Mouse (Mus musculus) liver, postnatal 0 days (tissue): ENCODE results near the gene Tmub1. TPM values are rescaled to one million over a fixed set of nuclear protein-coding genes. Genes with fewer than 3 reads are reported as not detected.
A peak's percentile ranks its signal among the peaks of the same experiment; 100 is the strongest.

ENCODE experiments used
- ATAC-seq: fragments of 200-750 bp; cut with Nextera tagmentation; 2 replicates; pipeline ENCODE4 v1.8.0; 2017; ENCODE audit warnings: mild to moderate bottlenecking, moderate library complexity
- DNase-seq: peaks from one replicate; pipeline ENCODE4 v3.0.0-alpha.2; 2016
- H3K27ac ChIP-seq: fragments of 300-500 bp; sonication (generic); 2 replicates; pipeline ENCODE4 v1.5.1; 2014; ENCODE audit warnings: antibody characterized with exemption, moderate library complexity, mild to moderate bottlenecking, low read depth
- H3K27me3 ChIP-seq: fragments of 300-500 bp; sonication (generic); 2 replicates; pipeline ENCODE4 v1.6.1; 2014; ENCODE audit warnings: low read length, control low read depth, mixed read lengths; ENCODE audit not compliant: insufficient read depth
- H3K36me3 ChIP-seq: fragments of 300-500 bp; sonication (generic); replicated peaks from 2 replicates; pipeline ENCODE4 v1.6.1; 2014; ENCODE audit warnings: mild to moderate bottlenecking, control low read depth, low read length, moderate library complexity, mixed read lengths; ENCODE audit not compliant: insufficient read depth
- H3K4me1 ChIP-seq: fragments of 300-500 bp; sonication (generic); 2 replicates; pipeline ENCODE4 v1.6.1; 2014; ENCODE audit warnings: antibody characterized with exemption, mild to moderate bottlenecking, control low read depth; ENCODE audit not compliant: insufficient read depth
- H3K4me2 ChIP-seq: fragments of 300-500 bp; sonication (generic); 2 replicates; pipeline ENCODE4 v1.6.1; 2014; ENCODE audit warnings: low read depth, mild to moderate bottlenecking, low read length, moderate library complexity, mixed read lengths
- H3K4me3 ChIP-seq: fragments of 300-500 bp; sonication (generic); 2 replicates; pipeline ENCODE4 v1.5.1; 2014; ENCODE audit warnings: low read depth, low read length
- H3K9ac ChIP-seq: fragments of 300-500 bp; sonication (generic); replicated peaks from 2 replicates; pipeline ENCODE4 v1.6.1; 2014; ENCODE audit warnings: mild to moderate bottlenecking, moderate library complexity
- H3K9me3 ChIP-seq: fragments of 300-500 bp; sonication (generic); 2 replicates; pipeline ENCODE4 v1.6.1; 2016; ENCODE audit warnings: mild to moderate bottlenecking, control low read depth, low read length, mixed read lengths
- CTCF ChIP-seq: sonication (generic); IDR thresholded peaks from 2 replicates; pipeline ENCODE4 v1.5.1; 2016; ENCODE audit warnings: antibody characterized with exemption, low read depth
- EP300 ChIP-seq: IDR thresholded peaks from 2 replicates; pipeline ENCODE4 v1.6.1; 2016; ENCODE audit warnings: antibody characterized with exemption, low read depth, mild to moderate bottlenecking
- WGBS: fragments of 180-500 bp; shearing (Covaris S2); extraction: QIAGEN DNeasy Blood & Tissue Kit; methylation state at CpG from one replicate; pipeline ENCODE4 v1.1.7; 2014; ENCODE audit not compliant: insufficient replicate concordance; 5-methylcytosine and 5-hydroxymethylcytosine counted together
- polyA plus RNA-seq: library from polyadenylated mRNA; unstranded; fragments of >200 nt; fragmentation: Nextera tagmentation; extraction: Ambion mirVana; gene quantifications from 2 replicates; pipeline ENCODE4 v1.2.1, GENCODE M21; 2015

Tmub1 gene
- polyA plus RNA-seq, 1 experiment from 2014 or later: 5.2 TPM

DNA sequence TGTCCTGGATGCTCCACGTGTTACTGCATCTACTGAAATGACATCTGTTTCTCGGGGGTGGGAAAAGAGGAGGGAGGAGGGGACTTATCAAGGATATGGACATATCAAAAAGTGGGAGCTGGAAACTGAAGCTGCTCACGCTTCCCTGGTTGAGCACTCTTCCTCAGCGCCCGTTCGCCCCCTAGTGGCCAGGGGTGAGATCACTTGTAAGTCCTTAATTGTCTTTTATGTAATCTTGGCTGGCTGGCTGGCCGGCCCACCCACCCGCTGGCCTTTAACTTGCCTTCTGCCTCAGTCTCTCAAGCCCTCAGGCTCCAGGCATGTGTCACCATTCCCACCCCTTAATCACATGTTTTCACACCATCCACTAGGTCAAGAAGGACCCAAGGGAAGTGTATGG, 38.4 kb upstream of the Tmub1 start:
- no peaks in the 10 kb centered on the region for H3K9me3 ChIP-seq
- H3K4me1 ChIP-seq: 0 out of 2 replicates have a peak, but pooled peaks cover 3% of the 10 kb centered on the region
- no peak overlapping the region for H3K4me2 ChIP-seq
- H3K27me3 ChIP-seq: no peaks in the 10 kb centered on the region
- ATAC-seq: no peak
- WGBS: 6% methylated on average over 8 of the region's 8 CpGs
- H3K27ac ChIP-seq: no peak overlapping the region
- H3K9ac ChIP-seq: no peak overlapping the region
- H3K4me3 ChIP-seq: no peak overlapping the region
- TF ChIP-seq CTCF (peak; percentile 92), EP300 (no peak)
- peaks cover 34% of the 10 kb centered on the region for H3K36me3 ChIP-seq
- DNase-seq: peak; percentile 87

DNA sequence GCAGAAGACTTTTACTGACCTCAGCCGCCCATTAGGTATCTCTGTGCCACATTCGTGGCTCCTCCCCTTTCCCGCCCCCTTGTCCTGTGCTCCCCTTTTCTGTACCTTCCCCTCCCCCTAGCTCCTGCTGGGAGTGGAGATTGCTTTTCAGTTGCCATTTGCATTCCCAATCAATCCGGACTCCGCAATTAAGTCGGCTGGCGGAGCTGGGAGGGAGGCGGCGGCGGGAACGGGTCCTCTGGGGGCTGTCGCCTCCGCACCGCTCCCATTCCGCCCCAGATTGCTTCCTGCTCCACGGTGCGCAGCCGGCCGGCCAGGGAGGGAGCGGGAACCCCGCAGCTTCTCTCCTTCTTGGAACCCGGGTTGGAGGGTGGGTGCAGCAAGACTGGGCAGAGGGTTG, 37.3 kb upstream of the Tmub1 start:
- Histone ChIP-seq H3K4me3 (no peak overlapping the region), H3K9me3 (no peaks in the 10 kb centered on the region), H3K4me2 (peak overlapping the region; percentile 59), H3K36me3 (peaks cover 31% of the 10 kb centered on the region), H3K27ac (no peak overlapping the region), H3K4me1 (0 out of 2 replicates have a peak, but pooled peaks cover 3% of the 10 kb centered on the region), H3K9ac (no peak overlapping the region; the same call in 1 of the 2 replicates), H3K27me3 (no peaks in the 10 kb centered on the region)
- 76% methylated on average over 22 of the region's 22 CpGs for WGBS
- TF ChIP-seq EP300 (no peak), CTCF (no peak)
- ATAC-seq: no peak
- no peak for DNase-seq

DNA sequence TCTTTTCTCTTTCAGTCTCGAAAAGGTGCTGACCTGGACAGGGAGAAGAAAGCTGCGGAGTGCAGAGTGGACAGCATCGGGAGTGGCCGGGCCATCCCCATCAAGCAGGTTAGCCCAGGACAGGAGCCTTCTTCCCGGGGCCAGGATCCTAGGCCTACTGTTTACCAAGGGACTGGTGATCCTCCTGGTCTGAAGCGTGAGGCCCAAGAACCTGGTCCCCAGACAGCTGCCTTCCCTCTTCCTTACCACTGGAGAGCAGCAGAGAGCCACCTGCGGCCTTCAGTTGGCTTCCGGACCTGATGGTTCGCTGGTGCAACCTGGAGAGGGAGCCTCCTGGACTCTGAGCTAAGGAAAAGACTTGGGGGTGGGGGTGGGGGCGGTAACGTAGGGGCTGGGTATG, 35.7 kb upstream of the Tmub1 start:
- H3K9me3 ChIP-seq: no peaks in the 10 kb centered on the region
- ATAC-seq (peak; percentile 40), DNase-seq (peak; percentile 67)
- WGBS: 47% methylated on average over 11 of the region's 11 CpGs
- peaks cover 30% of the 10 kb centered on the region for H3K36me3 ChIP-seq
- 0 out of 2 replicates have a peak, but pooled peaks cover 3% of the 10 kb centered on the region for H3K4me1 ChIP-seq
- H3K4me3 ChIP-seq: no peak overlapping the region
- H3K27me3 ChIP-seq: no peaks in the 10 kb centered on the region
- H3K27ac ChIP-seq: peak overlapping the region; percentile 55; the same call in 1 of the 2 replicates
- H3K4me2 ChIP-seq: peak overlapping the region; percentile 42; the same call in 1 of the 2 replicates
- H3K9ac ChIP-seq: 0 out of 2 replicates have a peak overlapping the region, but pooled peaks have one; percentile 21
- peak; percentile 86 for TF ChIP-seq CTCF
- no peak for TF ChIP-seq EP300

DNA sequence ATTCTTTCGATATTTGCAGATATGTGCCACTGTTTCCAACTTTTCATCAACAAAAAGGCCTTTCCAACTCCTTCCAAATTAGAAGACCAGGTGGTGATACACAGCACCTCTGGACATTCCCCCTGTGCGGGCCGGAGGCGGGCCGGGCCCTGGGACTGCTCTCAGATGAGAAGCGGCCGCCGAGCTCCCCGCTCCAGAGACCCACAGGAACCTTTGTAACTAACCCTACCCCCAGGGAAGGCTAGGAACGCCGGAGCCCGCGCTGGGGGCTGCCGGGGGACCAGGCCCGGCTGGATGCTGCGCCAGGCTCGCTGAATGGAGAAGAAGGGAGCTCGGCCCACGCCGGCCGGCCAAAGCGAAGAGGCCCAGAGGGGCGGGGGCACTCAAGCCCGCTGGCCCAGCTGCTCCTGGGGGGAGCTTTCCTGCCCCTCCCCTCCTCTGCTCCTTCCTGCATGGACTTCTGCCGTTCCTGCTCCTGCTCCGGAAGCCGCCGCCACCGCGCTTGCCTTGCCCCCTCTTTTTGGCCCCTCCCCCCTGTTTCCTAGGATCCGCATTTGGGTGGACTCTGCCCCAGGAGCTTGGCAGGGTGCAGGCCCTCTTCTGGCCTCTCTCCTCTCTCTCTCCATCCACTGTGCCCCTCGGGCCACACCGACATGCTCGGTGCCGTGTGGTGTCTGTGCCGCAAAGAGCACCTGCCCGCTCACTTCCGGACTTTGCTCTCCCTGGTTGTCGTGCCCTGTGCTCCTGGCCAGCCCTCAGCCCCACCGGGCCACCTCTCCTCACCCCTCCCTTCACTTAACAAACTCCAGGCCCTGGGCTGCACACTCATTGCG, 34.8 kb upstream of the Tmub1 start:
- Histone ChIP-seq H3K4me3 (no peak overlapping the region), H3K27me3 (no peaks in the 10 kb centered on the region), H3K4me2 (peak overlapping the region; percentile 42), H3K27ac (peak overlapping the region; percentile 55), H3K4me1 (0 out of 2 replicates have a peak, but pooled peaks cover 3% of the 10 kb centered on the region), H3K9ac (0 out of 2 replicates have a peak overlapping the region, but pooled peaks have one; percentile 21), H3K9me3 (no peaks in the 10 kb centered on the region), H3K36me3 (peaks cover 33% of the 10 kb centered on the region)
- peak; percentile 75 for ATAC-seq
- TF ChIP-seq EP300: no peak
- no peak for TF ChIP-seq CTCF
- WGBS: 61% methylated on average over 36 of the region's 41 CpGs
- peak; percentile 68 for DNase-seq

DNA sequence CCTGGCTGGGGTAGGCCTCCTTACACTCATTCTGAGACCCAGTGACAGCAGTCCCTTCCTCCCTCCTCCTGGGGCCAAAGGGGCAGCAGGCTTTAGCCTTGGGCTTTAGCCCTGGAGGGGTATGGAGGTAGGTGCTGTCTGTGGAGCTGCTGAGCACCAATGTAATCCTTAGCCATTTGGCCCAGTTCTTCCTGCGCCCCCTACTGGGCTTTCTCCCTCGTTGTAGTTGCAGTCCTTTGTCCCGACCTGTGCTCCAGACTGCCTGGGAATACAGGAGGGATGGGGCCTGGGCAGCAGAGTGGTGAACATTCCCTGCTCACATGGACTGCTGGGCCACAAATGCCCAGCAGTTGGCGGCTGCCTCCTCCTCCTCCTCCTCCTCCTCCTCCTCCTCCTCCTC, 34.0 kb upstream of the Tmub1 start:
- Histone ChIP-seq H3K4me2 (no peak overlapping the region), H3K36me3 (peaks cover 34% of the 10 kb centered on the region), H3K27ac (no peak overlapping the region), H3K4me1 (0 out of 2 replicates have a peak, but pooled peaks cover 3% of the 10 kb centered on the region), H3K9me3 (no peaks in the 10 kb centered on the region), H3K27me3 (no peaks in the 10 kb centered on the region), H3K9ac (no peak overlapping the region), H3K4me3 (no peak overlapping the region)
- WGBS: 4% methylated on average over 3 of the region's 4 CpGs
- TF ChIP-seq CTCF (peak; percentile 77), EP300 (no peak)
- peak; percentile 18; the same call in 1 of the 2 replicates for ATAC-seq
- peak; percentile 78 for DNase-seq

DNA sequence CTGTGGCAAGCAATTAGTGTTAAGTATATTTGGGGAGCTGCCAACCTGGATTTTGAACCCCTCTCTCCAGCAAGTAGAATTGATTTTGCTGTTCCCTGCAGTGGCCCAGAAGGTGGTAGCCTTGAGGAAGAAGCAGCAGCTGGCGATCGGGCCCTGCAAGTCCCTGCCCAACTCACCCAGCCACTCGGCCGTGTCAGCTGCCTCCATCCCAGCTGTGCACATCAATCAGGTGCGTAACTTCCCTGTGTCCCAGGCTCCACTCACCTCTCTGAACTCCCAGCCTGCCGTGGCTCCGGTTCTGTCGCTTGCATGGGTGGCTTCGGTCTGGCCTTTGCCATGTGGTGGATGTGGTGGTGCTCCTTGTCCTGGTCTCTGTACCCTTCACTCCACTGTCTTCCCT, 30.3 kb upstream of the Tmub1 start:
- no peak for ATAC-seq
- Histone ChIP-seq H3K4me1 (peaks cover 11% of the 10 kb centered on the region), H3K36me3 (peaks cover 32% of the 10 kb centered on the region), H3K4me2 (no peak overlapping the region), H3K27ac (no peak overlapping the region), H3K27me3 (peaks cover 17% of the 10 kb centered on the region), H3K9me3 (no peaks in the 10 kb centered on the region), H3K4me3 (no peak overlapping the region), H3K9ac (no peak overlapping the region)
- no peak for TF ChIP-seq EP300
- no peak for TF ChIP-seq CTCF
- WGBS: 82% methylated on average over 9 of the region's 9 CpGs
- no peak for DNase-seq
